Mouse (Mus musculus): ENCODE data around the gene Ceacam3. TPM values are rescaled to one million over a fixed set of nuclear protein-coding genes. Genes with fewer than 3 reads are reported as not detected.

The Ceacam3 gene
- polyA plus RNA-seq, 1 experiment from 2014 or later = not detected

Other genes with a start within 250 kb of the Ceacam3 start
- gene Ptgir, start 243.8 kb upstream of the Ceacam3 start, polyA plus RNA-seq (2015; fragmentation: Nextera tagmentation; extraction: Ambion mirVana) = 1.0 and 1.5 TPM in 2 replicates
- 92.0 and 102 TPM in 2 replicates for gene Calm3, start 226.2 kb upstream of the Ceacam3 start, polyA plus RNA-seq (2015; fragmentation: Nextera tagmentation; extraction: Ambion mirVana)
- 0.34 and 0.61 TPM in 2 replicates for gene Pnmal2, start 205.6 kb upstream of the Ceacam3 start, polyA plus RNA-seq (2015; fragmentation: Nextera tagmentation; extraction: Ambion mirVana)
- 0.07 and 0.10 TPM in 2 replicates for gene Pnmal1, start 190.6 kb upstream of the Ceacam3 start, polyA plus RNA-seq (2015; fragmentation: Nextera tagmentation; extraction: Ambion mirVana)
- 0.07 and 0.09 TPM in 2 replicates for gene Gm42372, start 167.2 kb upstream of the Ceacam3 start, polyA plus RNA-seq (2015; fragmentation: Nextera tagmentation; extraction: Ambion mirVana)
- gene Ccdc8, start 157.6 kb upstream of the Ceacam3 start, polyA plus RNA-seq (2015; fragmentation: Nextera tagmentation; extraction: Ambion mirVana) = 2.8 and 3.6 TPM in 2 replicates
- gene Ppp5c, start 122.4 kb upstream of the Ceacam3 start, polyA plus RNA-seq (2015; fragmentation: Nextera tagmentation; extraction: Ambion mirVana) = 54.0 and 61.1 TPM in 2 replicates
- 12.6 and 14.8 TPM in 2 replicates for gene Hif3a, start 87.9 kb upstream of the Ceacam3 start, polyA plus RNA-seq (2015; fragmentation: Nextera tagmentation; extraction: Ambion mirVana)
- gene Psg16, start 76.2 kb upstream of the Ceacam3 start, polyA plus RNA-seq (2015; fragmentation: Nextera tagmentation; extraction: Ambion mirVana) = 0.08 and 0.09 TPM in 2 replicates
- not detected in 2 replicates for gene Psg29, start 53.2 kb downstream of the Ceacam3 start, polyA plus RNA-seq (2015; fragmentation: Nextera tagmentation; extraction: Ambion mirVana)